Mouse (Mus musculus) ES-E14 (cell line): ENCODE results near the gene Accsl.

ENCODE experiments used
- CHD2 ChIP-seq: IDR thresholded peaks from 2 replicates; pipeline ENCODE4 v1.6.1; 2014; ENCODE audit warnings: mild to moderate bottlenecking, low read depth, low read length, inconsistent platforms
- MAFK ChIP-seq: IDR thresholded peaks from 2 replicates; pipeline ENCODE4 v1.6.1; 2014; ENCODE audit warnings: mild to moderate bottlenecking, low read depth, low read length, inconsistent platforms; ENCODE audit not compliant: insufficient read depth
- ZNF384 ChIP-seq: IDR thresholded peaks from 2 replicates; pipeline ENCODE4 v1.6.1; 2012; ENCODE audit warnings: low read depth, low read length, inconsistent platforms

- TF ChIP-seq CHD2 (no peak), ZNF384 (no peak), MAFK (no peak)
These were observed 17.7 kb downstream of the Accsl start for GRCm38 (mm10) chr2:93851303-93851702.
